Mouse (Mus musculus) adrenal gland, postnatal 10 days (tissue): ENCODE measurements around the gene Bhlhe23. TPM values are rescaled to one million over a fixed set of nuclear protein-coding genes. Genes with fewer than 3 reads are reported as not detected.

Experiments used
- DNase-seq: peaks from one replicate; pipeline ENCODE4 v3.0.0; 2021; ENCODE audit warnings: mixed read lengths
- total RNA-seq, 2 experiments: library from RNA; stranded (reverse); gene quantifications; 2 replicates each; pipeline ENCODE4 v1.2.3; 2021

Bhlhe23 gene
- total RNA-seq, 2 experiments from 2014 or later = not detected

DNA sequence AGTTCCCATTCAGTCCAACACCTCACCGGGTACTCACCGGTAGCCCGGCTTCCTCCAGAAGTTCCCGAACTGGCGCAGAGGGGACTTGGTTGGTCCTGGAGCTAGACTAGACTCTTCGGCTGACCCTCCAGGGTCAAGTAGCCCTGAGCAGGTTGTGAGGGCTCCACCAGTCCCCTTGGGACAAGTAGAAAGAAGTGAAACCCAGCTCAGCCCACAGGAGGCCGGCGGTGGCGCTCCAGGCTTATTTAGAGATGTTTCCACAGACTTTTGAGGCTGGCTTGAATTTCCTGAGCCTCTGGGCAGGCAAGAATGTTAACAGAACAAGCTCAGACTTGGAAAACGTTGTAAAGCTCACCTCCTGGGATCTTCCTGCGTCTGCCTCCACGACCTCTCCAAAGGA, 1.5 kb downstream of the Bhlhe23 start:
- no peak for DNase-seq

DNA sequence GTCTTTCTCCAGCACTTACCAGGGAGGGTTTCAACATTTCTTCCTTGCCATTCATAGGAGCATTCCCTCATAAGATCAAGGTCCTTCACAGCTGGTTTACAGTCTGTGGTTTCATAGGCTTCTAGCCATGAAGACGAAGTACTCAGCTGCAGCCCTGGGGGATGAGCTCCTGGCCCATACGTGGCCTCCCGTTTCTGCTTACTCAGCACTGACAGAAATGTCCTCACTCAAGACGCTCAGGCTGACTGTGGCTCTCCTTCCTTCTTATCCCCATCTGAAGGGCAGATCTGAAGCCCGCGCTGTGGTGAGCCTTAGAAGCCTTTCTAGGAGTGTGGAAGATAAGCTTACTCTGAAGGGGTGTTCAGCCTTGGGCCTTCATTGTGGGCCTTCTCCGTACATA, 11.0 kb downstream of the Bhlhe23 start:
- no peak for DNase-seq

DNA sequence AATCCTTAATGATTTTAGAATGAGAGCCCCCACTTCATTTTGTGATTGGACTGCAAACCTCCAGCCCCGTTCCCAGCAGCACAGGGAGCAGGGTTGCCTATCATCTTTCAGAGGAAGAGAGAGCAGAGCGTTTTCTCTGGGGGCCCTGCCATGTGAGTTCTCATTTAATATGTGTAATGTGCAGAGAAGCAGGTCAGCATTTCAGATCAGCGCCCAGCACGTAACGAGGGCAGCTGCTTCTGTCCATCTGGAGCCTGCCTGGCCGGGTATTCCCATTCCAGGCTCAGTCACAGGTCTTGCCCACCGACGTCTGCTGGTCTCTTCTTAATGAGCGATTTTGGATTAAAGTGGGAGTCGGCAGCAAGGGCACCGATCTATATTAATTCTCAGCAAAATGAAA, 11.7 kb downstream of the Bhlhe23 start:
- DNase-seq = no peak

DNA sequence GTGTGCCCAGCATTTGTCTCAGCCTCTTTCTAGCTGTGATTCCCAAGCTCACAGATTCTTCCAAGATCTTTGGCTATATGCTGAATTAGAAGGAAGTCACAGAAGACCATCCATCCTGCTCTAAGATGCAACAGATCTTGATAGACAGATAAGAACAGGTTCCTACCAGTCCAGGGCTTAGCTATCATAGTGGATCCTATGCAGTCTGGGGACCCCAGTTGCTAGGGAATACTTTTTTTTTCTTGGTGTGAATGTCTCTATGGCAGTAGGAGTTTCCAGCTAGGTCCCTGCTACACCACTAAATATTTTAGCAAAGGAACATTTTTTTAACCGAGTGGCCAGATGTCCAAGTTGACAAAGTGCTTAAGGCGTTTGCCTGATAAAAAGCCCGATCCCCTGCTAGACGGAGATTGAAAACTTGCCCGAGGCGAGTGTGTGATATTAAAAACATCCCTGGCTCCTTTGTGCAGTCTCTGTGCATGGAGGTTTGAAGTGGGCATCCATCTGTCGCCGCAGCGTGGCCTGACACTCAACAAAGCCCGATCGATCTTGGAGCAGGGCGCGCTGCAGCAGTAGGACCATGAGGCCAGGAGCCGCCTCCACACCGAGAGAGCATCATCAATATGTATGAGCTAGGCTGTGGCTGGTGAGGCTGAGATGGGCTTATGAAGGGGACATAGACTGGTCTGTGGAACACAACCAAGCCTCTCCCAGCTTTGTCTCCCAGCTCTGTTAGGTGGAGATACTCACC, 18.0 kb downstream of the Bhlhe23 start:
- DNase-seq = no peak

DNA sequence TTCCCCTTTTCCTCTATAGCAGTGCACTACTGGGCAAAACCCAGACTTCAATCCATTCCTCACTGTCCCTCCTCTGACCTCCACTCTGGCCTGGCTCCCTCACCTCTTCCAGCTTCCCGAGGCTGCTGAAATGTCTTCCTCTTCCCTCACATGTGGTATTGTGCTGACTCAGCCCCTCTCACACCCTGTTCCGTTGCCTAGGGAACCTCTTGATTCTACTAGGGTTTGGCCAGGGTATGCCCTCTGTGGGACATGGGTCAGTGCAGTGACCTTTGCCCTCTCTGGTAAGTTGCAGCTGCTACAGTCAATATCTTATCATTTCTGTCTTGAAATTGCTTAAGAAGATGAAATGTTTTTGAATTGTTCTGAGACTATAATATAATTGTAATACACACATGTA, 19.9 kb downstream of the Bhlhe23 start:
- no peak for DNase-seq

DNA sequence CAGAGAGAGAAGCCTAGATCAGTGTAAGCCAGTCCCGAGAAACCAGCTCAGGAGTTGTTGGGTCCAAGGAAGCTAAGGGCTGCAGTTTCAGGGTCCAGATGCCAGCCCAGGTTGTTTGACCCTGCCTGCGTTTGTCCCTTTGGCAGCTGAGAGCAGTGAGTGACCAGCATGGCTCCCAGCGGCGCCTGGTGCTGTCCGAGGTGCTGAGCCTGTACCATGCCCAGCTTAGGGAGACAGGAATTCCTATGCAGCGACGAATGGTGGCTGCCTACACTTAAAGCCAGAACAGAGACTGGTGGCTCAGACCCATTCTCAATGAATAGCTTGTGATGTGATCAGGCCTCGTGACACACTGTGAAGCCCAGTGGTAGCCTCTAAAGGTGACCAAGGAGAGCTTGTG, 20.8 kb downstream of the Bhlhe23 start:
- peak; percentile 83 for DNase-seq

DNA sequence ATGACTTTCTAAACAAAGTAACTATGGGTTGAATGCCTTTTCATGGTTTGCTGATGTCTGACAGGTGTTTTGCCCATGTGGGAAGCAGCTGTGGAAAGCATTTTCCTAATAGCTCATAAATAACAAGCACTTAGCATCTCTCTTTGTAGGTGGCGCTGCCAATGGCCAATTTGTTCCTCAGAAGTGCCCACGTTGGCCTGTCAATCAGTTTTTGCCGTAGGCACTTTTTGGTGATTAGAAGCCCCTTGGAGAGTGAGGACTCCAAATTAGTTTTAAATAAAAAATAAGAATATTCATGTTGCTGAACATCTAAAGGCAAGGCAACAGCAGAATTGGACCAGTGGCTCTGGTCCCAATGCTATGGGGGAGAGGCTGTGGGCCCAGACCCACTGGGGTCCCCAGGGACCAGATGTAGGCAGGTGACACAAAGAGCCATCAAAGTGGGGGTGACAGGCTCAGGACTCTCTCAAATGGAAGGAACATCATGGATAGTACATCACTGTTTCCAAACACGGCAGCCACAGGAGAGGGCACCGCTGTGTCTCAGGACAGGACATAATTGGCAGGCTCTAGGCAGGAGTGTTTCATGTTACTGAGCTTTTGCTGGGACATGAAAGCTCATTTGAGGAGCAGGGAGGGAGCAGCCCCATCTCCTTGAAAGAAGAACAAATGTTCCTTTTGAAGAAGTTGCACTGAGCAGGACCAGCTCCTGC, 21.6 kb downstream of the Bhlhe23 start:
- DNase-seq = no peak

DNA sequence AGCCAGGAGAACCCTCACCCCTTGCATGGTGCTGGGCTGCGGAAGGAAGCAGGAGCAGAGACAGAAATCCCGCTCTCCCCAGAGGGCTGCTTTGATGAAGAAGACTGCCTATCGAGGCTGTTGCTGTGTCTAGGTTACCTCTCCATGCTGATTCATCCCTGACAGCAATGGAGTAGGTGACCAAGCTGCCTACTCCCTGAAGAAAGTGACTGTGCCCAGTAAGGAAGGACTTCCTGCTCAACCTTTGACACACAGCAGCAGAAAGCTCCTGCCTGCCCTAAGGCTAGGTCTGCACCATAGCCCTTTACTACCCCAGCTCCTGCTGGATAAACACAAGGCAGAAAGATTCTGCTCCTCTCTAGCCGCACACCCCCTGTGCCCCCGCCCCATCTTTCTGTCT, 27.8 kb downstream of the Bhlhe23 start:
- no peak for DNase-seq

DNA sequence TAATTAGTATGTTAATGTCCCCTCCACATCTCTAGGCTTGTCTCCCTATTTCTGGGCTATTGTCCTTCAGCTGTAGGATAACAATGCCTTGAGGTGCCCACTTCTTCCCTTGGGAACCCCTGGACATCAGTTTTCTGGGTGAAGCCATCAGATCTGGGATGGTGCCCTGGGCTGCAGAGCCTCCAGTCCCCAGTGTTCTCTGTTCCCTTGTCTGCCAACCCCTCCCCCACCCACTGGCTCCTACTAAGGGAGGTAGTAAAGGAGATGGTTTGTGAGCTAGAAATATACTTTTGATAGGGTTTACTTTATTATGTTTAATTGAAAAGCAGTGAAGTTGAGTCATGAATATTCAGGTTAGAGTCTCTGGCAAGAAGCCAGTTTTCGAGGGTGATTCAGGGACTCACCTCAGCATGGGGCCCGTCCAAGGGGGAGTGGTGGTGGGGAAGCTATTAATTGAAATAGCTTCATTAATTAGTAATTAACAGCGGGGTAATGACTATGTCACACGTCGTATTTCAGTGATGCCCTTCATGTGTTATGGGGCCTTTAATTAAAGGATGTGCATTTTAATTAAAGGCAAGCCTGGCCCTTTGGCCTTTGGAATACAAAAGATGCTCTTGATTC, 30.0 kb downstream of the Bhlhe23 start:
- DNase-seq = no peak

DNA sequence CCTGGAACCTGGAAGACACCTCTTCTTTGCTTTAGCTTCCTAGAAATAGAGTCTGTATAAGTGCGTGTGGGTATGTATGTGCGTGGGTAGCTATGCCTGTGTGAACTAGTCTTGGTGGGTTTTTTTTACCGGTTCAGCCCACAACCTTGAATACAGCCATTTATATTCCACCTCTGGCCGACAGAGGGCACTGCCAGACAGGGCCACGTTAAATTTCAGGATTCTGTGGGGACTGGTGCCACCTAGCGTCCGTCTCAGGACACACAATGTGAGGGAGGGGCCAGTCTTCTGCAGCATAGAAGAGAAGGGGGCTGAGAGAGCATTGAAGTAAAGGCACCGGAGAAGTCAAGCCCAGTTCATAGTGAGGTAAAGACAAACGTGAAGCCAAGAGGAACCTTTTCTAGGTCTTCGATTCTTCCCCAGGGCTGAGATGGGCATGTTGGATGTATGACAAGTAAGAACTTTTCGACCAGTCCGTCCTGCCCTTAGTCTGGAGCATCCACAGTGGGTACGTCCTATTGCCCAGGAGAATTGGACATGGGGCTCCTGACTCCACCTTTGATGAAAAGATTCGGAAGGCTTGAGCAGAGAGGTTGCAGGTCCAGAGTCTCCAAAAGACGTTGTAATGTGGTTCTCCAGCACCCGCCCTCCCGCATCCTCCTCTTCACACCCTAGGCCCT, 31.3 kb downstream of the Bhlhe23 start:
- DNase-seq = peak; percentile 88

DNA sequence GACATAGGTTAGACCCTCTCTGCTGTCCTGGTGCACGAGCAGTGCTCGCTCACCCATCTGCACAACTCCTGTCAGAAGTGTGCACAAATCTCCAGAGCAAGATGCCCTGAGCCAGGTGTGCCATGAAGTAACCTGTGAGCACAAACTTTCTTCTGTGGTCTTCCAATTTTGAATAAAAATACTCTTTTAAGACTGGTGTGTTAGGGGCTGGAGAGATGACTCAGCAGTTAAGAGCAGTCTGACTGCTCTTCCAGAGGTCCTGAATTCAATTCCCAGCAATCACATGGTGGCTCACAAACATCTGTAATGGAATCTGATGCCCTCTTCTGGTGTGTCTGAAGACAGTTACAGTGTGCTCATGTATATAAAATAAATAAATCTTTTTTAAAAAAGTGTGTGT, 33.4 kb downstream of the Bhlhe23 start:
- no peak for DNase-seq

DNA sequence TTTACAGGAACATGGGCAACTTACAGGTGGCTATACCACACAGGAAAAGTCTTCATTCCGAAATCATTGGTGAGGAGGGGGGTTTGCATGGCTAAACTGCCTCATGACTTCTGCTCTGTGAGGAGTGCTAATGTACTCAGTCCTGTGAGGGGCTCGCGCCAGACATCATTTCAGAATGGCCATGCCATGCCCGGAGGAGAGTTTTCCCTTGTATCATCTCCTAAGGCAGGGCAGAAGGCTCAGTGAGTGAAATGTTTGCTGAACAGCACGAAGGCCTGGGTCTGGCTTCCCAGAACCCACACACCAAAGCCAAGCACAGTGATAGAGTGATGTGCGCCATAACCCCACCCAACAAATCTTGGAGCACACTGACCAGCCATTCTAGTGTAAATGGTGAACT, 33.9 kb downstream of the Bhlhe23 start:
- no peak for DNase-seq

DNA sequence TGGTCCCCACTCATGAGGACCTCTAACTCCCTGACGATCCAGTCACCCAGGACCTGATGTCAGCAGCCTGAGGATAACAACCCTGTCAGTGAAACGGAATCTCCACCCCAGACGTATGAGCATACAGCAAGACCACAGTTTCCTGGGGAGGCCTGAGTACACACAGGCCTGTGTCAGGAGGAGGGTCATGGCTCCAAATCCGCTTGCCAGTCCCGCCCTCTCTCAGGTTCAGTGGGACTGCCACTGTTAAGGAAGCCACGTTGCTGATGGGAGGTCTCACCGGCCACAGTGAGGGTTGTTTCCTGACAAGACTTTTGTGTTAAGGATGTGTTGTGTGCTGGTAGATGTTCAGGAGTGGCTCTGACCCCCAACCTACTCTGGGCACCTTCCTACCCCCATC, 35.3 kb downstream of the Bhlhe23 start:
- DNase-seq = no peak

DNA sequence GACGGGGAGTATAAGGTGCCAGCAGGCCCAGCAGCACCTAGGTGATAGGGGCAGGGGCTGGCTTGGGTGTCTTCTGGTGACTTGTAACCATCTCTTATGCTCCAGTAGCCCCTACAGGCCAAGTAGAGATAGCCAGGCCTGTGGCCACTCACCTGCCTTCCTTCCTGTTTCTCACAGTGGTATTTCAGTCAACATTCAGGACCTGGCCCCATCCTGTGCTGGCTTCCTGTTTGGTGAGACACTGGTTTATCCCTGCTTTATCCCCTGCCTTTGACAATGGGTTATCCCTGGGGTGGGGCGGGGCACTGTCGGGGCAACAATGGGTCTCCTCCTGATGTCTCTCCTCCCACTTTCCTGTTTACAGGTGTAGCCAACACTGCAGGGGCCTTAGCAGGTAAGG, 36.4 kb downstream of the Bhlhe23 start:
- no peak for DNase-seq

DNA sequence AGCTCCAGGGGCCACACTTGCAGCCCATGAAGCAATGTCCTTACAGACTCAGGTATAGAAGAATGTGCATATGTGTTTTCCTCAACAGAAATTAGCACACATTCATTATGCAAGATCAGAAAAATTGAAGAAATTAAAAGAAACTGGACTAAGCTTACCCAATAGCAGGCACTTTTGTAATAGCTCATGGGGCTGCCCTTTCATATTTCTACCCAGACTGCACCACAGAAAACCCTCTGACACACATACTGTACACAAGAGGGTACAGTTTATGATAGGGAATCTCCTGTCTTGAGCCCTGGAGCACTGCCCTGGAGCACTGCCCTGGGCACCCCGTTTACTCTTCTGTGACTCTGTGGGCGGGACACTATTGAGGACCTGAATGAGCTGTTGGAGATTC, 38.7 kb downstream of the Bhlhe23 start:
- DNase-seq = no peak

DNA sequence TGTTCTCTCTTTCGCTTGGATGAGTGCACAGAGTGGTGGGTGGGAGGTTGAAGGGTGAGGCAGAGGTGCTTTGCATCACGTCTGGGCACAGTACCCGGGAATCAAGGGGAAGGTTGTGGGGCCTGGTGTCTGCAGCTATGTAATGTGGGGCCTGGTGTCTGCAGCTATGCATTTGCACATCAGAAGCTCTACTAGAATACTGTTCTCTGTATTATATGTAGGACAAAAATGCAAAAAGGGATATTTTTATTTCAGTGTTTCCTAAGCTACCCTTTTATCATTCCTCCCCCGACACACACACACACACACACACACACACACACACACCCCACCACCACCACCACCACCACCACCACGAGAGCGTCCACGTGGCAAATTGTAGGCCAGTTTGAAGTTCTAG, 41.5 kb downstream of the Bhlhe23 start:
- DNase-seq = no peak

DNA sequence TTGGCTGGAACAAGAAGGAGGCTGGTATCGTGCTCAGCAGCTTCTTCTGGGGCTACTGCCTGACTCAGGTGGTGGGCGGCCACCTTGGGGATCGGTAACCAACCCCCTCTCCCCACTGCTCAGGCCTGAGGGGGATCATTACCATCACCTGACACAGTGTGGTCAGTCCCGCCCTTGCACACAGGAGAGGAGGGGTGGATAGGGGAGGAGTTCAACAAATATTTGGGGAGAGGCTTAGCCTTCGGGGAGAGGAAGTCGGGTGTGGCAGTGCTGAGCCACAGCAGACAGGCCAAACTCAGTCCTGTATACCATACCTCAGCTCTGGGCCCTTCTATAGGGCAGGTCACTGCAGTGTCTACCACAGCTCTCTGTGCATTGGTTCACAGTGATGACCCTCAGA, 44.7 kb downstream of the Bhlhe23 start:
- no peak for DNase-seq

DNA sequence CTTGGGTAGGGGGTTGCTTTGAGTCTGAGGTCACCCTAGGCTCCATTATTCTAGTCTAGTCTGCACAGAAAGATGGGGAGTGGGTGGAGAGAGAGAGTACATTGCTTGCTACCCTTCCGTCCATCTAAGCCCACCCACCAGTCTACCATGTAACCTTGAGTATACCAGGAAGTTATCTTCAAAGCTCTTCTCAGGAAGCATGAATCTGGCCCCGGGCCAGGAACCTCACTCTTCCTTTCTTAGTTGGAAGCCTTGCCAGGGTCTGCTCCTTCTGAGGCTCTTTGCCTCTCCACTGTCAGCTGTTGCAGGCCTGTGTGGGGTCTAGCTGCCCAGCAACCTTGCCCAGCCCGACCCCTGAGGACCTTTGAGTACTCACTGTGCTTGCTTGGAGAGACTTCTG, 45.7 kb downstream of the Bhlhe23 start:
- peak; percentile 50 for DNase-seq

DNA sequence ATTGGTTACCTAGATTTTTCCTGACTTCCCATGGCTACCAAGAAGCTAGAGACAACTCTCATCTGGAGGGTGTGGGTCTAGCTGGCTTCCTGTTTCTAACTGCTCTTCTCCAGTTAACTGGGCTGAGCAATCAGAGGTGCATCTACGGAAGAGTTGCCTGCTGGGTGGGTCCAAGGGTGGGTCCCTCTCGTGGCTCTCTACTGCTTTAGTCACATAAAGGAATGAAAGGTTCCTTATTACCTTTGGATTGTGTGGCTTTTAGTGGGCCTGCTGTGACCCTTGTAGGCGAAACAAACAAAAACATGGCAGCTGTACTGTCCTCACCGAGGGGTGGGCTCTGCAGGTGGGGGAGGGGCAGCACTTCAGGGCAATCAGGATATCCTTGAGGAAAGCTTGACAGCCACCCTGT, 49.1 kb downstream of the Bhlhe23 start:
- DNase-seq = no peak

DNA sequence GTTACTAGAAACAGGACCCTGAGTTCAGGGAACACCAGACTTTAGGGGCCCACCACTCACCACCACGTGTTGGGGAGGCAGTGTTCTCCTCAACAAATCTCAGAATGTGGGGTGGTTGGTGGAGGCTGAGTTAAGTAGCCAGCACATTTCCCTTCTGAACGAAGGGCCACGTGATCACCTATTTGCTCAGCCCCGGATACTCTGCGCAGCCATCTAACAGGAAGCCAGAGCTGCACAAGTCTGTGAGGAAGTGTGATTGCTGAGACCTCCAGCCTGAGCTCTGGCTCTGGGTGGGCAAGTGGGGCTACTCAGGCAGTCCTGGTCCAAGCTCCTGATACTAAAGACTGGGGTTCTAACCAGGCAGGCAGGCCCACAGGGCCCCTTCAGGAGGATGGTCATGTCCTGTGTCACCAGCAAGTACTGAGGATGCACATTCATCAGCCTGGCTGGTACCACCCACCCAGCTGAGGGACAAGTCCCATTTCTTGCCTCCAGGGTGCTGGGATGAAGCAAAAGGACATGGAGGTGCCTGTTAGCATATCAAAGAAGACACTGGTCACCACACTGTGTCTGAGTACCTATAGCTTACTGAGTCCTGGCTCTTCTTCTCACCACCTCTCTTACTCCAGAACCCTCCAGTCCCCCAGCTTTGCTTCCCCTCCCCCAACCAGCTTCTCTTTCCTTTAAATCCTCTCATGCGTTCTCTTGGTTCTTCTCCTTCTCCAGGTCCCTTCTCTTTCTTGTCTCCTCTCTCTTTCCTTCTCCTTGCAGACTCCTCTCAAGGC, 49.9 kb downstream of the Bhlhe23 start:
- no peak for DNase-seq

DNA sequence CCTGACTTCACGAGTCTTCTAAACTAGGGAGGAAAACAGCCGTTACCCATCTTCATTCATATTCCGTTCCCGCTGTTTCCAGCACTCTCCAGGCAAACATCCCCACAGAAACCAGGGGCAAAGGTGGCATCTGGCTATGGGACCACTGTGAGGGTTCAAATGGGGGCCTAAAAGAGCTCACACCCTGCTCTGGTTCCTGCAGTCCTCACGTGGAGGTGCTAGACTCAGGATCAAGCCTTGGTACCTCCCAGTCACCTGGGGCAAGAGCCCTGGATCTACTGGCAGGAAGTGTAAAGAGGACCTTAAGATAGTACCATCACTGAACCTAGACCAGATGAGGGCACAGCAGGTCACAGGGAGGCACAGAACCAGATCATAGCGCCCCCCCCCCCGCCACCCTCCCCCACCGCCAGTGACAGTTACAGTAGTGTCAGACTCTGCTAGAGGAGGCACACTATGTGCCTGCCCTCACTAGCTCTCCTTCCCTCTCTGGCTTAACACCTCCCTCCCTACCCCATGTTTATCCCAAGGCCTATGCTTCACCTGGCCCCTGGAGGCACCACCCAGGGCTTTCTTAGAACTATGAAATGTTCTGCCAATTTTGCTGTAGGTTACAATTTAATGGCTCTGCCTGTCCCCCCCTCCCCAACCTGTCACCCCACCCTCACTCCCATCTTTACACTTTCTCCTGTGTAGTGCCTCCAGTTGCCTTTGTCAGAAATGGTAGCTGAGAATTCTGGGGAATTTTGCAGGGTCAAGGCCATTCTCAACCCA, 50.7 kb downstream of the Bhlhe23 start:
- DNase-seq = no peak

DNA sequence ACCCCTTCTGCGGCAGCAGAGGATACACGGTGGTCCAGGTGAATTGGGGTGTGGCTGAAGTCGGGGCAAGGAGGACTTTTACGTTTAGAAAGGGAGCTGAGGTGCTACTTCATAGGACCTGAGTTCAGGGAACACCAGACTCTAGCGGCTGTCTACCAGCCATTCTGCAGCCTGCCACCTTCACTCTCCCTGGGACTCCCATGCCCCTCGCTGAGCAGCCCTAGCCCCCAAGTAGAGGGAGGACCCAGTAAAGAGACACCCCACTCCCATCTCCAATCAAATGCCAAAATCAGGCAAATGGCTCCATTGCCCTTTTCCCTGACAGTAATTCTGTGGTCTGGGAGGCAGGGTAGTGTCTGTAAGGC, 51.3 kb downstream of the Bhlhe23 start:
- no peak for DNase-seq
